Mouse (Mus musculus): ENCODE measurements around the gene Col23a1. TPM values are rescaled to one million over a fixed set of nuclear protein-coding genes. Genes with fewer than 3 reads are reported as not detected.

The Col23a1 gene
- polyA plus RNA-seq, 1 experiment from 2014 or later: 29.3 TPM

DNA sequence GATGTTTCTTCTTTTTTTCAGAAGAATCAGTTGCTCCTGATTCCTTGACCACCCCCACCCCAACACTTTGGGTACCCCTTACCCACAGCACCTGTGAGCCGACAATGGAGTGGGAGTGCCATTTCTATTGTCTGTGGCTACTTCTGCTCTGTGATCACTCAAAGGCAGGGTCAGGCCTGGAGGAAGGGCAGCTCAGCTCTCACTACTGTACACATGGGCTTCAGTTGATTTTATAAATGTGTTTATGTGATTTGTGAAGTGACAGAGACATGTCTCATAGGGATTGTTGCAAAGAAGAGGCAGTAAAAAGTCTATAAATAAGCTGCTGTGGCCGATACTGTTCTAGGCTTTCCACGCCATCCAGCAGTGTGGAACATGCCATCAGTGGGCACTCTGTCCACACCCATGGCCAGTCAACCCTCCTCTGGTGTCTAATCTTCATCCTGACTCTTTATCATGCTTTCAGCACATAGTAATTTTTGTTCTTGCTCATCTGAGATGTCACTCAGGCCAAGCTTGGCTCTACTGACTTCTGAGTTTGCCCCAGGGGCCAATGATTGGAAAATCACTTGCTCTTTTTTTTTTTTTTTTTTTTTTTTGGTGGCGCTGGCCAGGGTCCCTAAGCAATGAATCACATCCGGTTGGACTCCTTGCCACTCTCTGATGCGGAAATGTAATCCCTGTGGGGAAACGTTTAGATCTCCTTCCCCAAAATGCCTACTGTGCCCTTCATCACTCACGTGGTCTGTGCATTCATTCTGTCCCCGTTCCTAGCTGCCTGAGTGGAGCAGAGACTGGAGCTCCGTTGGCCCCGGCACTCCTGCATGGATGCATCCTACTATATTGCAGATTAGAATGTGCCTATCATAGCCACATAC, 40.4 kb downstream of the Col23a1 start:
- no peak overlapping the region for H3K27ac ChIP-seq
- 80% methylated on average over 11 of the region's 11 CpGs for WGBS
- no peak overlapping the region for H3K9ac ChIP-seq
- H3K27me3 ChIP-seq: no peaks in the 10 kb centered on the region
- H3K4me1 ChIP-seq: no peaks in the 10 kb centered on the region
- H3K4me3 ChIP-seq: no peak overlapping the region
- no peak for ATAC-seq (ENCODE audit: insufficient number of reproducible peaks, insufficient read depth, low FRiP score, low TSS enrichment)
- H3K36me3 ChIP-seq: no peaks in the 10 kb centered on the region
- no peak overlapping the region for H3K4me2 ChIP-seq (replicated peaks)
- H3K9me3 ChIP-seq: no peaks in the 10 kb centered on the region

DNA sequence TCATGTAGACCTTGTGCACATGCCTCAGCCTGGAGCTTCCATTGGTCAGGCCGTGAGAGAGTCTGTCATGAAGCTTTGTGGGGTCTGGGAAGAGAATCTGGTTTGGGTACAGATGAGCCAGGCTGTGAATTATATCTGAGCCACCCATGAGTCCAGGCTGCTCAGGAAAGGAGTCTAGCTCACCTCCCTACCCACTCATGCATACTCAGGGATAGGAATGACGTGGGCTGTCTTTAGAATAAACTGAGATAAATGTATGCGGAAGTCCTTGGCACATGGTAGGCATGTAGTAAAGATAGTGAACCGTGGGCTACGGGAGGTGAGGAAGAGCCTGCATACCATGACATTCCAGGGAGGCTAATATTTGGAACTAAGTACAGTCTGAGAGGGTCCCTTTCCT, 44.3 kb downstream of the Col23a1 start:
- Histone ChIP-seq H3K27me3 (no peaks in the 10 kb centered on the region), H3K36me3 (no peaks in the 10 kb centered on the region), H3K9ac (no peak overlapping the region), H3K4me2 (replicated peaks) (no peak overlapping the region), H3K4me3 (no peak overlapping the region), H3K9me3 (no peaks in the 10 kb centered on the region), H3K4me1 (peaks cover 5% of the 10 kb centered on the region; the same call in 1 of the 2 replicates), H3K27ac (no peak overlapping the region)
- WGBS: 92% methylated on average over 5 of the region's 5 CpGs
- ATAC-seq (ENCODE audit: insufficient number of reproducible peaks, insufficient read depth, low FRiP score, low TSS enrichment): no peak

DNA sequence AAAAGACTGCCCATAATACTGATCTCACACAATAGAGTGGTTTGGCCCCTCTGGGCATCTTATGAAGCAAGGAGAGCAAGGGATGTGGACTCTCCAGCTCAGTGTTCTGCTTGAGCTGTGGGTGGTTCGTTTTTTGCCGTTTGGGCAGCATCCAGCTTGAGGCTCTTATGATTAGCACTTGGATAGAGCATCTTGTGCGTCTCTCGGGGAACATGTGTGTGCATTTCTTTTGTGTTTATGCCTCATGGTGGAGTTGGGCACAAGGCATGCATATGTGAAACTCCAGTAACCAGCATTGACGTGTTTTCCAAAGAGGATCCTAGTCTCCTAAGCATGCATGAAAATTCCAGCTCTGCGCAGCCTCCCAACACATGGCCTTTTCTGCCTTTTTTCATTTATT, 47.9 kb downstream of the Col23a1 start:
- 83% methylated on average over 6 of the region's 6 CpGs for WGBS
- Histone ChIP-seq H3K4me2 (replicated peaks) (no peak overlapping the region), H3K4me1 (peaks cover 5% of the 10 kb centered on the region; the same call in 1 of the 2 replicates), H3K4me3 (no peak overlapping the region), H3K9me3 (no peaks in the 10 kb centered on the region), H3K27me3 (no peaks in the 10 kb centered on the region), H3K9ac (no peak overlapping the region), H3K36me3 (no peaks in the 10 kb centered on the region), H3K27ac (no peak overlapping the region)
- no peak for ATAC-seq (ENCODE audit: insufficient number of reproducible peaks, insufficient read depth, low FRiP score, low TSS enrichment)

DNA sequence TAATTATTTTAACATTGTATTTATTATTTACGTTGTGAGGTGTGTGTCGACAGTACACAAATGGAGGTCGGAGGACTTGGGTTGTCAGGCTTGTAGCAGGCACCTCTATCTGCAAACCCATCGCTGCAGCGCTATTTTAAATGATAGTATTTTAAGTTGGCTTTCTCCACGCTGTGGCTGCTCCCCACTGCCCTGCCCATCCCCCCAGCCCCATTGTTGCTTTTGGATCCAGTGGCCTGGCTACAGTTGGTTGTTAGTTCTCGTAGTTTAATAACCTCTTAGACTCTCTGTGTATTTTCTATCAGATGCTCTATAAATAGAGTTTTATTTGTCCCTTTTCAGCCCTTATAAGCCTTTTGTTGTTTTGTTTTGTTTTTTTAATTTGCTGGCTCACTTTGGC, 48.7 kb downstream of the Col23a1 start:
- Histone ChIP-seq H3K4me2 (replicated peaks) (no peak overlapping the region), H3K36me3 (no peaks in the 10 kb centered on the region), H3K9me3 (no peaks in the 10 kb centered on the region), H3K27ac (no peak overlapping the region), H3K9ac (no peak overlapping the region), H3K4me1 (peaks cover 11% of the 10 kb centered on the region), H3K27me3 (no peaks in the 10 kb centered on the region), H3K4me3 (no peak overlapping the region)
- no peak for ATAC-seq (ENCODE audit: insufficient number of reproducible peaks, insufficient read depth, low FRiP score, low TSS enrichment)
- 69% methylated on average over 7 of the region's 7 CpGs for WGBS

DNA sequence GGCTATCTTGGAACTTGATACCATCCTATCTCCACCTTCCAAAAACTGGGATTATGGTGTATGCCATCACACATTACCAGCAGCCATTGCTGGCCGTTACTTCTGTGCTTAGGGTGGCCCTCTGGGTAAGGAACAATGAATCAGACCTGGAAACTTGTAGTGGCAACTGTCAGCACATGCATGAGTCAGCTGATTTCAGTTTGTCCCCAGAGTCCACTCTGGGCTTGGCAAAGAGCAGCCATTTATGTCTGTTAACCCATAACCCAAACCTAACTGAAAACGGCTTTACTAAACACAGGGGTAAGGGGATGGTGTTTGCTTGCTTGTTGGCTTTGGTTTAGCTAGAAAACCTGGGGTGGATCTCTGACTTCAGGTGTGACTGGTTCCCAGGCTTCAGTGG, 51.4 kb downstream of the Col23a1 start:
- WGBS: 51% methylated on average over 2 of the region's 2 CpGs
- no peak overlapping the region for H3K4me2 ChIP-seq (replicated peaks)
- H3K9ac ChIP-seq: no peak overlapping the region
- no peak overlapping the region for H3K4me3 ChIP-seq
- H3K9me3 ChIP-seq: no peaks in the 10 kb centered on the region
- H3K36me3 ChIP-seq: no peaks in the 10 kb centered on the region
- no peak overlapping the region for H3K27ac ChIP-seq
- H3K27me3 ChIP-seq: 0 out of 2 replicates have a peak, but pooled peaks cover 2% of the 10 kb centered on the region
- no peak for ATAC-seq (ENCODE audit: insufficient number of reproducible peaks, insufficient read depth, low FRiP score, low TSS enrichment)
- peaks cover 18% of the 10 kb centered on the region for H3K4me1 ChIP-seq

DNA sequence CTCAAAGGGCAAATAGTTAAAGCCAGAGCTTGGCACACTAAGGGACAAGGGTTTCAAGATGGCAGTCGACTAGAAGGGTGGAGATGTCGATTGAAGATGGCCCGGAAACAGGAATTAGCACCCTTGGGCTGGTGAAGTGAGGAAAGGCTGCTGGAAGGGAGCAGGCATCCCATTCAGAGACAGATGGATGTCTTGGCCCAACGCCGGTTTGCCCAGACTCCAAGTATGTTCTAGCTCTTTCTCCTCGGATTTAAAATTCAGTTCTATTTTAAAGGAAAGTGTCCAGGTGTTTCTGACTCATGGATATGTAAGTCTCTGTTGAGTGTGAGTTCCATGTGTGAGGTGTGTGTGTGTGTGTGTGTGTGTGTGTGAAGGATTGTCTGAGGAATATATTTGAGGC, 53.1 kb downstream of the Col23a1 start:
- Histone ChIP-seq H3K27me3 (0 out of 2 replicates have a peak, but pooled peaks cover 2% of the 10 kb centered on the region), H3K9me3 (no peaks in the 10 kb centered on the region), H3K4me1 (peaks cover 28% of the 10 kb centered on the region), H3K27ac (no peak overlapping the region), H3K9ac (no peak overlapping the region), H3K4me3 (no peak overlapping the region), H3K36me3 (no peaks in the 10 kb centered on the region), H3K4me2 (replicated peaks) (no peak overlapping the region)
- no peak for ATAC-seq (ENCODE audit: insufficient number of reproducible peaks, insufficient read depth, low FRiP score, low TSS enrichment)
- WGBS: 90% methylated on average over 6 of the region's 6 CpGs

DNA sequence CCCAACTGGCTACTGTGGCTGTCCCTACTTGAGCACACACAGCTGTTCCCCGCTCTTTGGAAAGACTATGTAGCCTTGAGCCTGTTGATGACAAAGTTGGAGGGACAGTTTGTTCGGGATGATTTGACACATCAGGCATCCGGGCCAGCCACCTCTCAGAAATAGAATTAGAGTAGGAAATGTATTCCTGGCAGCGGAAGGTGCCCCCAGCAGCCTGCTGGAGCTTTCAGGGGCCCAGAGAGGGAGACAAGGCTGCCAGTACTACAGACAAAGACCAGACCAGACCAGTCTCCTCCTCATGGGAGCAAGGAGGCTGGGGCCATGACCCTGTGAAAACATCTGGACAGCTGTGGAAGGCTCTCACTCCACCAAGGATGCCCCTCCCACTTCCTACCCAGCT, 53.6 kb downstream of the Col23a1 start:
- no peaks in the 10 kb centered on the region for H3K9me3 ChIP-seq
- WGBS: 67% methylated on average over 4 of the region's 4 CpGs
- no peak overlapping the region for H3K9ac ChIP-seq
- 0 out of 2 replicates have a peak, but pooled peaks cover 2% of the 10 kb centered on the region for H3K27me3 ChIP-seq
- no peaks in the 10 kb centered on the region for H3K36me3 ChIP-seq
- peaks cover 27% of the 10 kb centered on the region for H3K4me1 ChIP-seq
- no peak overlapping the region for H3K4me2 ChIP-seq (replicated peaks)
- no peak for ATAC-seq (ENCODE audit: insufficient number of reproducible peaks, insufficient read depth, low FRiP score, low TSS enrichment)
- no peak overlapping the region for H3K27ac ChIP-seq
- no peak overlapping the region for H3K4me3 ChIP-seq

DNA sequence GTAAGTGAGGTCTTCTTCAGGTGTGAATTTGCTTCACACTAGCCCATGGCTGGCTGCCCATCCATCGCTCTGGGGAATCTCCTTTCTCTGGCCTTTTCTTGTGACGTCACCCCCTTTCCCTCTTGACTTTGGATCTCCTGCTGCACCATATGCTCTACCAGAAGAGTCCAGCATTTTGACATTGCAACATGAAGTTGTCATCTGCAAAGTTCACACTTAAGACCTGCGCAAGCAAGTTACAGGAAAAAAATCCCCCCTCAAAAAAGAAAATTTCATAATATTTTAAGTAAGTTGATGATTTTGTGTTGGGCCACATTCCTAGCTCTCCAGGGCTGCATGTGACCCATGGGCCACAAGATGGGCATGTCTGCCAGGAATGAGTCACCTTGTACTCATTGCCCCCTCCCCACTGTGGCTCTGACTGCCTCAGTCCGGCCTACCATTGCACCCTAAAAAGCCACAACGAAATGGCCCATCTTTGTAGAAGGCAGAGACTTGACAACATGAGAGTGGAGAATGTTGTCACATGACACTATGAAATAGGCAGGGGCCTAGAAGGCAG, 54.1 kb downstream of the Col23a1 start:
- Histone ChIP-seq H3K27ac (no peak overlapping the region), H3K9me3 (no peaks in the 10 kb centered on the region), H3K4me3 (no peak overlapping the region), H3K9ac (no peak overlapping the region), H3K36me3 (no peaks in the 10 kb centered on the region), H3K4me1 (peaks cover 26% of the 10 kb centered on the region), H3K4me2 (replicated peaks) (no peak overlapping the region), H3K27me3 (0 out of 2 replicates have a peak, but pooled peaks cover 2% of the 10 kb centered on the region)
- WGBS: 83% methylated on average over 5 of the region's 5 CpGs
- ATAC-seq (ENCODE audit: insufficient number of reproducible peaks, insufficient read depth, low FRiP score, low TSS enrichment): no peak

DNA sequence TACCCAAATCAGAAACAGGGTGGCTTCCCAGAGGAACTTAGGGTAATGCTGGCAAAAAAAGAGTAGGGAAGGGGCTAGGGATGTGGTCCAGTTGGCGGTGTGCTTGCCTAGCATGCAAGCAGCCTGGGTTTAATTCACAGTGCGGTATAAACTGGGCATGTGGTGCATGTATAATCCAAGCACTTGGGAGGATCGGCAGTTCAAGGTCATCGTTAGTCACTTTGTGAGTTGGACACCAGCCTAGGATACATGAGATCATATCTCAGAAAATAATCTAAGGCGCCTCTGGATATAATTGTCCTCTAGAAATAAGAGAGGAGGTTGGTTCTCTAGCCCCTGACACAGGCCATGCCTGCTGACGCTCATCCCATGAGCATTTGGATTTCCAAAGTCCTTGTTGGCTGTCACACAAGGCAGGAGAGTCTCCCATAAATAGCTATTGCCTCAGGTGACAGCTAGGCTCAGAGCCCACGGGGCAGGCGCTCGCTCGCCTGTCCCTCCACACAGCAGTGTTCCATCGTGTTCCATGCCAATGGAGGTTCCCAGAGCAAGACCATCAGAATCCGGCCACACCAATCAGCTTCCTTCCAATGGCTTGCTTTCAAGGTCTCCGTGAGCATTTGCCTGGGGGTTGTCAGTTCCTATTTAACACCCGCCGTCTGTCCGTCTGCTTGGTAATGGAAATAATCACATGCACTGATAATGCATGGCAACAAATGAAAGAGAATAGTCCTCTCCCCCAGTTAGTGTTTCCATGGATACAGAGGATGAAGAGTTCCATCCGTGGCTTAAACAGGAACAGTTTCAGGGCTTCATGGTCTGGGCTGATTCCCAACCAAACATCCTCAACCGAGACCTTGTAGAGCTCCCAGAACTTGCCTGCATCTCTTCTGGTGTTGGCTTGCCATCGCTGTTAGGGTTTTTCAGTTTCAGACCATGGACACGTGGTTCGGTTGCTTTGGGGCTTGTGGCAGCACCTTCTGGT, 56.1 kb downstream of the Col23a1 start:
- 86% methylated on average over 21 of the region's 21 CpGs for WGBS
- Histone ChIP-seq H3K36me3 (no peaks in the 10 kb centered on the region), H3K9ac (no peak overlapping the region), H3K4me1 (peaks cover 33% of the 10 kb centered on the region), H3K27ac (no peak overlapping the region), H3K9me3 (no peaks in the 10 kb centered on the region), H3K4me2 (replicated peaks) (no peak overlapping the region), H3K27me3 (0 out of 2 replicates have a peak, but pooled peaks cover 2% of the 10 kb centered on the region), H3K4me3 (no peak overlapping the region)
- no peak for ATAC-seq (ENCODE audit: insufficient number of reproducible peaks, insufficient read depth, low FRiP score, low TSS enrichment)

DNA sequence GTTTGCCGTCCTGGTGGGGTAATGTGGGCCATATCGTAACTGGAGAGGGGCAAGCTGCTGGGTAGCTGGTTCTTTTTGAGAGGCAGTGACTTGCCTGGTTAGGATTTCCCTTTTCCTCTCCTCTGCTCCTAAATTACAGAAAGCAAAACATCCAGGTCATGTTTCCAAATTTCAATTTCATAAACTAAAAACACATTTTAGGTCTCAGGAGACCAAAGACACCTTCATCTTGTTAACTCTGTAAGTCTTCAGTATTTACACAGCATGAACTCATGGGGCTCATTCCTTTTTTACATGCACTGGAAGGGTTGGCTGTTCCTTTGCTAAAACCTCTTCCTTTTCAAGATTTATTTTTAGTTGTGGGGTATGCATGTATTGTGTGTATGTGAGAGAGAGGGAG, 58.0 kb downstream of the Col23a1 start:
- H3K4me2 ChIP-seq (replicated peaks): no peak overlapping the region
- H3K36me3 ChIP-seq: no peaks in the 10 kb centered on the region
- 0 out of 2 replicates have a peak, but pooled peaks cover 2% of the 10 kb centered on the region for H3K27me3 ChIP-seq
- no peak overlapping the region for H3K9ac ChIP-seq
- no peaks in the 10 kb centered on the region for H3K9me3 ChIP-seq
- peaks cover 51% of the 10 kb centered on the region for H3K4me1 ChIP-seq
- 37% methylated on average over 2 of the region's 2 CpGs for WGBS
- H3K27ac ChIP-seq: peak overlapping the region; percentile 52
- no peak for ATAC-seq (ENCODE audit: insufficient number of reproducible peaks, insufficient read depth, low FRiP score, low TSS enrichment)
- no peak overlapping the region for H3K4me3 ChIP-seq

DNA sequence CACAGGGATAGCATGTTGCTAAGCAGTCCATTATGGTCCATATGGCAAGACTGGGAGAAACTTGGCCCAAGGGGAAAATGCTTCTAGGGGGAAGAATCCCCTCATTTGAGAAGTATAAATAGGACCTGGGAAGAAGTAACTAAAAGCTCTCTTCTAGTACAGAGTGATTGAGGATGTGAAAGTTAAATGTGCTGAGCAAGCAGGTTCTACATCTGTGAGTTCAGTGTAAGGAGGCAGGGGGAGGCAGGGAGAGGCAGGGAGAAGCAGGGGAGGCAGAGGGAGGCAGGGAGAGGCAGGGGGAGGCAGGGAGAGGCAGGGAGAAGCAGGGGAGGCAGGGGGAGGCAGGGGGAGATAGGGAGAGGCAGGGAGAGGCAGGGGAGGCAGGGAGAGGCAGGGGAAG, 59.9 kb downstream of the Col23a1 start:
- H3K4me1 ChIP-seq: peaks cover 39% of the 10 kb centered on the region
- no peak overlapping the region for H3K9ac ChIP-seq
- no peak overlapping the region for H3K4me2 ChIP-seq (replicated peaks)
- ATAC-seq (ENCODE audit: insufficient number of reproducible peaks, insufficient read depth, low FRiP score, low TSS enrichment): no peak
- no peak overlapping the region for H3K4me3 ChIP-seq
- H3K9me3 ChIP-seq: no peaks in the 10 kb centered on the region
- H3K27ac ChIP-seq: no peak overlapping the region
- H3K36me3 ChIP-seq: no peaks in the 10 kb centered on the region
- 0 out of 2 replicates have a peak, but pooled peaks cover 2% of the 10 kb centered on the region for H3K27me3 ChIP-seq

Data from embryonic facial prominence, embryonic 12.5 days (tissue).